Mouse (Mus musculus): Measurements from ENCODE around the gene Atp2a2. TPM values are rescaled to one million over a fixed set of nuclear protein-coding genes. Genes with fewer than 3 reads are reported as not detected.

Atp2a2 gene
- polyA plus RNA-seq, 1 experiment from 2014 or later: 34.8 TPM

DNA sequence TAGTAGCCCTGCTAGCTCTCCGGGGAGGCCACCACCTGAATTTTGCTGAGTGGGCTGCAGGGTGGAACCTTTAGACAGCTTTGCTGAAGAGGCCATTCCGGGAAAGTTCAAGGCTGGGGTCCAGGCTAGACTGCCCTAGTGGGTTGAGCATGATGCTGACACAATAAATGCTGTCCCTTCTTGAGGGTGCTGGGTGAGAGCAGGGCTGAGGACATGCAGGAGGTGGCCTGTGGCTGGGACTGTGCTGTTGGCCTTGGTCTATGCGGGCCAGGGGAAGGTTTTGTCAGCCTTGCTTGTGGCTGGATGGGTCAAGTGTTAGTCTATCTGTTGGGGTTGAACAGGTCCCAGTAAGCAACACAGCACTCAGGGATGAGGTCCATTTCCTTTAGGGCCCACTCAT, 47.1 kb downstream of the Atp2a2 start:
- peaks cover 97% of the 10 kb centered on the region for H3K36me3 ChIP-seq (replicated peaks)

DNA sequence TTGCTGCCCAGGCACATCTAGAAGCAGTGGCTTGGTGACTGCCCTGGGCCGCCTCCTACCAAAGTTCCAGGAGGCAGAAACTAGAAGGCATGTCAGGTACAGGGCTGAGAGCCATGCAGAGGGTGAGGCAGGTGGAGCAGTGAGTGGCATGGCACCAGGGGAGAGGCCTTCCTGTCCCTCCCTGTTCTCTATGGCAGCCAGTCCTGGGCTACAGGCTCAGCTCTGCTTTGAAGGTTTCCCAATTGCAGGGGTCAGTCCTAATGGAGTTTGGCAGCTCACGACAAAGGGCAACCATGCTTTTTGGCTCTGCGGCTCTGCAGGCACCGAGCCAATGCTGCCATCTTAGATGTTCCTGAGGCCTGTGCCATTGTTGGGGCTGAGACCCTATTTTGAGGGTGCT, 47.6 kb downstream of the Atp2a2 start:
- Histone ChIP-seq H3K27ac (no peak overlapping the region), H3K4me3 (no peak overlapping the region), H3K9me3 (no peaks in the 10 kb centered on the region), H3K36me3 (replicated peaks) (peaks cover 97% of the 10 kb centered on the region), H3K4me1 (peaks cover 11% of the 10 kb centered on the region), H3K27me3 (ENCODE audit: poor library complexity, severe bottlenecking) (no peaks in the 10 kb centered on the region)
- no peak for DNase-seq (ENCODE audit: extremely low spot score, low spot score)
- 91% methylated on average over 4 of the region's 4 CpGs for WGBS

More for the DNA sequence above, 47.1 kb downstream of the Atp2a2 start:
- Histone ChIP-seq H3K9me3 (no peaks in the 10 kb centered on the region), H3K4me1 (peaks cover 6% of the 10 kb centered on the region), H3K27ac (no peak overlapping the region), H3K4me3 (no peak overlapping the region), H3K27me3 (ENCODE audit: poor library complexity, severe bottlenecking) (no peaks in the 10 kb centered on the region)
- DNase-seq (ENCODE audit: extremely low spot score, low spot score): no peak
- 97% methylated on average over 3 of the region's 3 CpGs for WGBS

DNA sequence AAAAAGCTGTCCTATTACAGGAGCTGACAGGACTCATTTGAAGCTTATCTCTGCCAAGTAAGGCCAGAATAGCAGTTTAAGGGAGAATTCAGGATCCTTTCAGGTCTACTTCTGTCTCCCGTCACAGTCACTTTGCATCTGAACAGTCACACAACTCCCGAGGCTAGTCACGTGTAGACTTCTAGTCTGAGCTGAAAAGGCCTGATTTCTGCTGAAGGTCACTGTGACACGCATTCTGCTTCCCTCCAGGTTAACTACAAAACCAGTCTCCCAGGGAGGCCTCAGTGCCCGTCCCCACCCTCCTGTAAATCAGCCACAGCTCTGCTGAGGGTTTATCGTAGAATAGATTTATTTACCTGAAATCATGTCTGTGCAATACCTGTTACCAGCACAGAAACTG, 48.8 kb downstream of the Atp2a2 start:
- DNase-seq (ENCODE audit: extremely low spot score, low spot score): no peak
- Histone ChIP-seq H3K4me1 (peaks cover 11% of the 10 kb centered on the region), H3K27me3 (ENCODE audit: poor library complexity, severe bottlenecking) (no peaks in the 10 kb centered on the region), H3K36me3 (replicated peaks) (peaks cover 95% of the 10 kb centered on the region), H3K9me3 (no peaks in the 10 kb centered on the region), H3K4me3 (no peak overlapping the region), H3K27ac (no peak overlapping the region)
- WGBS: 92% methylated on average over 6 of the region's 6 CpGs

DNA sequence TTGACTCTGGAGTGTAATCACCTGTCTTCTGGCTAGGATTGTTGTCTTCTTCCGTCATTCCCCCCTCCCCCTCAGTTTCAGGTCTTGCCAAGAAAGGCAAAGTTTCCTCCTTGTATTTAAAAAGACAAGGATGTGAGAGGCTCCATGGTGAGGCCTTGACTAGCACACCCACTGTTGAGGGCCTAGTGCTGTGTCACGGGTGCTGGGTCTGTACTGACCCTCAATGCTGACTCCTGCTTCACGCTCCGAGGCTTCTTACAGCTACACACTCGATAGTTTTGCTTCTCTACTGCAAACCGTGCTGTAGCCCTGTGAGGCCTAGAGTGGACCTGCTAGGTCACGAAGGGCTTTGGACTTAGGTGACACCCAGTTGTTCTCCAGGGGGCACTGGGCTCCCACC, 49.8 kb downstream of the Atp2a2 start:
- Histone ChIP-seq H3K4me1 (peaks cover 11% of the 10 kb centered on the region), H3K36me3 (replicated peaks) (peaks cover 90% of the 10 kb centered on the region), H3K27ac (no peak overlapping the region), H3K27me3 (ENCODE audit: poor library complexity, severe bottlenecking) (no peaks in the 10 kb centered on the region), H3K4me3 (no peak overlapping the region), H3K9me3 (no peaks in the 10 kb centered on the region)
- WGBS: 88% methylated on average over 7 of the region's 7 CpGs
- no peak for DNase-seq (ENCODE audit: extremely low spot score, low spot score)

DNA sequence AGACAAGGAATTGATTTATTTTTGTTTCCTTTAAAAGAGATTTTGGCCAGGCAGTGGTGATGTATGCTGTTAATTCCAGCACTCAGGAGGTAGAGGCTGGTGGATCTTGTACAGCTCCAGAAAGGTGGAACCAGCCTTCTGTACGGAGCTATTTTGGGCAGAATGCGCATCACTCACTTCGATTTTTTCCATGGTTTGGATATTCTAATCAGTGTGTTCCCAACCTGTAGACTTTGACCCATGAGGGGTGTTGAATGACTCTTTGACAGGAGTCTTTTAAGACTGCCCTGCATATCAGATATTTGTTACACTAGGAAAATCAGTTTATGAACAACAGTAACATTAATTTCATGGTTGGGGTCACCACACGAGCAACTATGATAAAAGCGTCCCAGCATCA, 50.7 kb downstream of the Atp2a2 start:
- Histone ChIP-seq H3K27ac (no peak overlapping the region), H3K36me3 (replicated peaks) (peaks cover 90% of the 10 kb centered on the region), H3K4me3 (no peak overlapping the region), H3K4me1 (peaks cover 11% of the 10 kb centered on the region), H3K9me3 (no peaks in the 10 kb centered on the region), H3K27me3 (ENCODE audit: poor library complexity, severe bottlenecking) (no peaks in the 10 kb centered on the region)
- whole genome bisulfite sequencing: 96% methylated on average over 5 of the region's 5 CpGs
- no peak for DNase-seq (ENCODE audit: extremely low spot score, low spot score)

DNA sequence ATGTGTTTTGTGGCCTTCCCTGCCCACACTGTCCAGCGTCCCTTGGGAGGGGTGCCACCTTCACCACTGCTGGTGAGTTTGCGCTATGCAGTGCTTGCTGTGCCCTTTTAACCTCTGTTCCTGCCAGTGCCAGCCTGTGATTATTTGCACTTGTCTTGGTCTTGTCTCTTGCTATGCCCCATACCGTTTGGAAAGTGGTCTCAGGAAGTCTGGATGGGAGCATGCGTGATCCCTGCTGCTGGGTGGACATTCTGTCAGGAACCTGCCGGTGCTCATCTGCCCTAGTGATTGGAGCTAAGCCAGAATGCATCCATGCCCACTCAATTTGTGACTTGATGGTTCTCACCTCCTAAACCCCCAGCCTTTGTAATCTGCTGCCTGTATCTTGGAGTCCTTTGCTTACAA, 51.1 kb downstream of the Atp2a2 start:
- Histone ChIP-seq H3K27ac (no peak overlapping the region), H3K4me1 (peaks cover 11% of the 10 kb centered on the region), H3K4me3 (no peak overlapping the region), H3K9me3 (no peaks in the 10 kb centered on the region), H3K36me3 (replicated peaks) (peaks cover 90% of the 10 kb centered on the region), H3K27me3 (ENCODE audit: poor library complexity, severe bottlenecking) (no peaks in the 10 kb centered on the region)
- 82% methylated on average over 5 of the region's 5 CpGs for WGBS
- DNase-seq (ENCODE audit: extremely low spot score, low spot score): no peak

DNA sequence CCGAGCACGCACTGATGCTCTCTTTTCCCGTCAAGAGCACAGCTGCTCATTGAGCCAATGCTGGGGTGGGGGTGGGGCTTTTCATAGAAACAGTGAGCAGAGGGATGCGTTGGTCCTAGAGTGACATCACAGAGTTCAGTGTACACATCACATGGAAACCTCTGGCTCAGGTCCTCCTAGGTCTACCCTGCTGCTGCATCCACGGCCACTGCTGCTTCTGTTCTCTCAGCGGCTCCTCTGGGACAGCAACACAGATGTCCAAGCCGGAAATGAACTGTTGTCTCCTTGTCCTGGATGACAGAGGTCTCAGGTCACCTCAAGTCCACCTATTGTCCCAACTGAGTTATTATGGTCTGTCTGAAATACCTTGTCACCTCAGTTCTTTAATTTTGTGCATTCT, 52.1 kb downstream of the Atp2a2 start:
- WGBS: 51% methylated on average over 7 of the region's 7 CpGs

DNA sequence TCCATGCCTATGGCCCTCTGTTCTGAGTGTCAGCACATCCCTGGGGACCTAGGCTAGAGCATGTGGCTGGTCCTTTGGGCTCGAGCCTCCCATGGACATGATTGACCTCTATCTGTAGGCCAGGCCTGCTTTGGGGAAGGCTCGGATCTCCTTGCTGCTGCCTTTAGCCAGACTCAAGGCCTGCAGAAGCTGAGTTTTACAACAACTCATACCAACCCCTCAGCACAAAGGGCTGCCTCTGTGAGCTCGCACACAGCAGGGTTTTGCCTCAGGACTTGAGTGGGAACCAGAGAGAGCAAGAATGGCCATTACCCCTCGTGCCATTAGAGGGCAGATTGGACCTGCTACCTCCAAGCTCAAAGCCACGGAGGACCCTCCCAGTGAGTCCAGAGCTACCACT, 53.2 kb downstream of the Atp2a2 start:
- DNase-seq (ENCODE audit: extremely low spot score, low spot score): no peak
- Histone ChIP-seq H3K9me3 (no peaks in the 10 kb centered on the region), H3K4me1 (peaks cover 11% of the 10 kb centered on the region), H3K36me3 (replicated peaks) (peaks cover 90% of the 10 kb centered on the region), H3K4me3 (no peak overlapping the region), H3K27me3 (ENCODE audit: poor library complexity, severe bottlenecking) (no peaks in the 10 kb centered on the region), H3K27ac (no peak overlapping the region)
- WGBS: 90% methylated on average over 5 of the region's 5 CpGs

More for the DNA sequence above, 52.1 kb downstream of the Atp2a2 start:
- no peaks in the 10 kb centered on the region for H3K27me3 ChIP-seq (ENCODE audit: poor library complexity, severe bottlenecking)
- DNase-seq (ENCODE audit: extremely low spot score, low spot score): no peak
- H3K27ac ChIP-seq: no peak overlapping the region
- H3K9me3 ChIP-seq: no peaks in the 10 kb centered on the region
- H3K4me3 ChIP-seq: no peak overlapping the region
- H3K36me3 ChIP-seq (replicated peaks): peaks cover 90% of the 10 kb centered on the region
- H3K4me1 ChIP-seq: peaks cover 11% of the 10 kb centered on the region

DNA sequence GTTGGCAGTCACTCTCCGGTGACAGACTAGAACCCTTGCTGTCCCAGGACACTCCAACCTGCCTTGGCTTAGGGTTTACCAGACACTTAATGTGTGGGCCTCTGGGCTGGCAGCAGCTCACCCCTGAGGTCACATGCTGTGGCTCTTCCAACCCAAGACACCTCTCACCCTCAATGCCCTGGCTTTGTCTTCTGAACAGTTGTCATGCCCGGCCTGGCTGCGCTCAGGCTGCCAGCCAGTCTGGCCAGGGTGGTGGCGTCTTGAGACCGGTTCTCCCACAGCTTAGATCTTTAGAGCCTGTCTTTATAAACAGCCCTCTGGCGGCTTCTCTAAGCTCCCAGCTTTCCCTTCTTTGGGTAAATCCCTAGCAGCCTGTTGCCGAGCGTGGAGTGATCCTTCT, 54.2 kb downstream of the Atp2a2 start:
- 90% methylated on average over 8 of the region's 8 CpGs for WGBS
- Histone ChIP-seq H3K27ac (no peak overlapping the region), H3K27me3 (ENCODE audit: poor library complexity, severe bottlenecking) (no peaks in the 10 kb centered on the region), H3K9me3 (no peaks in the 10 kb centered on the region), H3K4me1 (peaks cover 11% of the 10 kb centered on the region), H3K4me3 (no peak overlapping the region), H3K36me3 (replicated peaks) (peaks cover 90% of the 10 kb centered on the region)
- no peak for DNase-seq (ENCODE audit: extremely low spot score, low spot score)

DNA sequence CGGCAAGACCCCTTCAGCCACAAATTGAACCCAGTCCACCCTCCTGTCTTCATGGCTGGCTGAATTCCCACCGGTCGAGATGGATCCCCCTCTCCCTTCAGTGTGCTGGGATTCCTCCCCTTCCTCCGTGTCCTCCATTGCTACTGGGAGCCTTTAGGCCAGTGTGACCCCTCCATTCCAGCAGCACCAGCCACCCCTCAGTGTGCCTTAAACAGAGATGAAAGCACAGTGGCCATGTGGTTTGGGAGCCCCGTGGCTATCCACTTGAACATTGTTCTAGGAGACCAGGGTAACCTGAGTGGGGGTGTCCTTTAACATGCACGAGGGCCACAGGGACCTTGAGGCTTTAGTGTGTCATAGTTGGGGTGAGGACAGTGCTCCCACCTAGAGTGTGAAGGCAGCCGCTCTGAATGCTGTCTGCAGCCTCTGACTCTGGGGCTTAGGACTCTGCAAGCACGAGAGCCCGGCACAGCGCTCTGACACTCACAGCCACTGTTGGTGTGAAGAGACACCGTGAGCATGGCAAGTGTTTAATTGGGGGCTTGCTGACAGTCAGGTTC, 56.9 kb downstream of the Atp2a2 start:
- no peak overlapping the region for H3K27ac ChIP-seq
- H3K36me3 ChIP-seq (replicated peaks): peaks cover 94% of the 10 kb centered on the region
- WGBS: 91% methylated on average over 11 of the region's 11 CpGs
- H3K9me3 ChIP-seq: no peaks in the 10 kb centered on the region
- no peaks in the 10 kb centered on the region for H3K27me3 ChIP-seq (ENCODE audit: poor library complexity, severe bottlenecking)
- H3K4me3 ChIP-seq: no peak overlapping the region
- DNase-seq (ENCODE audit: extremely low spot score, low spot score): no peak
- peaks cover 7% of the 10 kb centered on the region for H3K4me1 ChIP-seq

DNA sequence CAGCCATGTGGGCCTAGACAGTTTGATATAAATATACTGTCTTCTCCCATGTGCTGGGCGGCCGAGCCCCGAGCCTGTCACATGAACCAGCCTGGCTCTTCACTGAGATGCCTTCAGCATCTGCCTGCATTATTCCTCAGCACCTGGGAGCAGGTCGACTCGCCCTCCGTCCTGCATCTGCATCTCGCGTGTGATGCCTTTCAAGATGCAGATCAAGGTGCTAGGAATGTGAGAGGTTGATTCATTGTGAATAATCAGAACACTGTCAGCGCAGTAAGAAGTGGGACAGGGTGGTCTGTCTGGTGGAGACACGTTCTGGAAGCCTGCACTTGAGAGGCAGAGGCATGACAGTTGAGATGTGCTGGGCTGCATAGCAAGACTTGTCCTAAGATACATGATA, 57.5 kb downstream of the Atp2a2 start:
- 97% methylated on average over 10 of the region's 10 CpGs for WGBS

DNA sequence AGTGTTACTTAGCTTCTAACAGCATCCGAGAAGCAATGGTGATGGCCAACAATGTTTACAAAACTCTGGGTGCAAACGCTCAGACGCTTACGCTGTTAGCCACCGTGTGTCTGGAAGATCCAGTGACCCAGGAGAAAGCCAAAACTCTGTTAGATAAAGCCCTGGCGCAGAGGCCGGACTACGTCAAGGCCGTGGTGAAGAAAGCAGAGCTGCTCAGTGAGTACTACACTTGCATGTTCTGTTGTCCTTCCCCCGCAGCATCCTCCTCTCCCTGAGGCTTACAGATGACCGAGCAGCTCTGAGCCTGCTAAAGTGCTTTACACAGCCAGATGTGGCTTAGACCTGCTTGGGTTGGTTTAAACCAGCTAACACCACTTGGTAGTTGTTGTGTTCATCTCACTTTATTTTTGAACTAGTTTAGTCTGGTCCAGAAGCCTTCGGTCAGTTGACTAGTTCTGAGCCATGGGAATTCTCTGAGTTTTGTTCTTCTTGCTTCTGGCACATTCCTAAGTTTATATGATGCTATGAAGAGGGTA, 61.9 kb downstream of the Atp2a2 start:
- no peaks in the 10 kb centered on the region for H3K9me3 ChIP-seq
- H3K36me3 ChIP-seq (replicated peaks): peaks cover 100% of the 10 kb centered on the region
- H3K4me3 ChIP-seq: no peak overlapping the region
- H3K4me1 ChIP-seq: no peaks in the 10 kb centered on the region
- H3K27ac ChIP-seq: no peak overlapping the region
- H3K27me3 ChIP-seq (ENCODE audit: poor library complexity, severe bottlenecking): no peaks in the 10 kb centered on the region
- no peak for DNase-seq (ENCODE audit: extremely low spot score, low spot score)
- WGBS: 96% methylated on average over 12 of the region's 12 CpGs

More for the DNA sequence above, 57.5 kb downstream of the Atp2a2 start:
- H3K4me1 ChIP-seq: peaks cover 1% of the 10 kb centered on the region
- DNase-seq (ENCODE audit: extremely low spot score, low spot score): no peak
- H3K27ac ChIP-seq: no peak overlapping the region
- H3K9me3 ChIP-seq: no peaks in the 10 kb centered on the region
- peaks cover 94% of the 10 kb centered on the region for H3K36me3 ChIP-seq (replicated peaks)
- H3K4me3 ChIP-seq: no peak overlapping the region
- H3K27me3 ChIP-seq (ENCODE audit: poor library complexity, severe bottlenecking): no peaks in the 10 kb centered on the region

DNA sequence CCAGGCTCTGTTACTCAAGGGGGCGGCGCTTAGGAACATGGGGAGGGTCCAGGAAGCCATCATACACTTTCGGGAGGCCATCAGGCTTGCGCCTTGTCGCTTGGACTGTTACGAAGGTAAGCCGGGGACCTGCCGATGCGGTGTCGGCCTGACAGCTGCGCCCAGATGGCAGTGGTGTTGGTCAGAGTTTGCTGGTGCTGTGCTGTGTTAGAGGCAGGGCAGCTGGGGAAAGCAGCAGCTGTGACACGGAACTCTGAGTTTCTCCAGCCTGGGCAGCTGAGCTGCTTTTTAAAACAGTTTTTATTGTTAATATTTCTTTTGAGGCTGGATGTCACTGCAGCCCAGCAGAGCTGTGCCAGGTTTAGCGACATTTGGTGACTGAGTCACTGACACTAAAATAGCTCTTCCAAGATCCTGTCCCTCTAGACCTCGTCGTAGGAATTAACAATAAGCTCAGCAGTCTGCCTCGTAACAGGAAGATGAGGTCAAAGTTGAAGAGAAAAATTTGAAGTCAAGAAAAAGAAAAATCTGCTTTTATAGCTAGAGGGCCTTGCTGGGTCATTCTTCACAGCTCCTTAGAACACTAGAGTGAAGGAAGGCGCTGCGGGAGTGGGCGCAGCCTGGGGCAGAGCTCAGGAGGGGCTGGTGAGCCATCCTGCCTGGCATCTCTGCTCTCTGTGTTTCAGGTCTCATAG, 62.5 kb downstream of the Atp2a2 start:
- Histone ChIP-seq H3K36me3 (replicated peaks) (peaks cover 100% of the 10 kb centered on the region), H3K27me3 (ENCODE audit: poor library complexity, severe bottlenecking) (no peaks in the 10 kb centered on the region), H3K9me3 (no peaks in the 10 kb centered on the region), H3K4me1 (no peaks in the 10 kb centered on the region), H3K27ac (no peak overlapping the region), H3K4me3 (no peak overlapping the region)
- WGBS: 94% methylated on average over 19 of the region's 19 CpGs
- DNase-seq (ENCODE audit: extremely low spot score, low spot score): no peak
